ENCODE assay signal across 23 mouse cellular contexts in the genomic region with DNA sequence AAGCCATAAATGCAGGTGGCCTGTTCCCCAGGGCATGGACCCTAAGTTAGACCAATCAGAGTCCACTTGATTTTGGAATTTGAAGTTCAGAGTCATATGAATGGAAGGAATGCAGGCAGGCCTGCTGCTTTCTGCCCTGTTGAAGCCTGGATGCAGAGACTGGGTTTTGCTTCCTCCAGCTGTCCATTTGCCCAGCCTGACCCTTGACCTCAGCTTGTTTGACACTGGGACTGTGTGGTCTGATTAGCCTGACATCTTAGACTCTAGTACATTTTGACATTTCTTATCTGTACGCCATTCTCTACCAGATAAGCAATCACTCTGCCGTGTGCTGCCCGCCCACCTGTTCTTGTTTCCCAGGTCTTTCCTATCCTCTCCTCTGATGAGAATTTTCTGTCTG. TPM values are rescaled to one million over a fixed set of nuclear protein-coding genes. Genes with fewer than 3 reads are reported as not detected.
A peak's percentile ranks its signal among the peaks of the same experiment; 100 is the strongest.
DNase-seq lines count a peak whose midpoint lies in the region; ATAC-seq and TF ChIP-seq lines count a peak whose summit lies in the region.
"Had no signal": no experiment of that assay in that cellular context is flagged by ENCODE, and none has a peak within 500 bp of the region (broad histone marks: within the 10 kb centered on the region; RNA-seq: fewer than 3 reads in every experiment).

No protein-coding gene starts in this region.

- H3K9me3 ChIP-seq in liver, embryonic 12.5 days (replicated peaks): no peaks in the 10 kb centered on the region
- H3K9me3 ChIP-seq: G1E had no signal

- H3K27ac ChIP-seq in liver, adult 2 months (replicated peaks; ENCODE audit: insufficient read depth, low read depth, low read length): no peak overlapping the region
- H3K27ac ChIP-seq in liver, embryonic 12.5 days: no peak overlapping the region
- H3K27ac ChIP-seq in thymus, adult 2 months (ENCODE audit: control insufficient read depth, insufficient read depth, low read length): no peak overlapping the region

- DNase-seq in embryo, embryonic 10 days (ENCODE audit: low spot score): peak; percentile 54
- no peak for DNase-seq in embryo, embryonic 9.5 days (ENCODE audit: extremely low spot score)
- peak; percentile 8 for DNase-seq in liver, adult 2 months (ENCODE audit: extremely low read depth, low read depth, low spot score)
- DNase-seq in retina, embryonic 14.5 days (ENCODE audit: low spot score): peak; percentile 17
- DNase-seq in retina, postnatal 1 day: no peak
- DNase-seq in yolk sac, embryonic 10.5 days (ENCODE audit: low spot score): peak; percentile 75
- DNase-seq in thymus, adult 2 months: no peak
- DNase-seq: adrenal gland, postnatal 25 days; B cell, adult 2 months; cerebellum, adult 11 months; cerebellum, adult 11-12 months had no signal

- no peak overlapping the region for H3K4me2 ChIP-seq in liver, embryonic 12.5 days

- H3K79me2 ChIP-seq in liver, adult 2 months (ENCODE audit: control insufficient read depth, insufficient read depth, low read length): no peaks in the 10 kb centered on the region

- no peak overlapping the region for H3K9ac ChIP-seq in liver, adult 2 months (ENCODE audit: low read depth, low read length)
- H3K9ac ChIP-seq in liver, embryonic 12.5 days: no peak overlapping the region

- H3K4me3 ChIP-seq in liver, adult 2 months (ENCODE audit: insufficient read depth, low read depth, low read length): no peak overlapping the region
- H3K4me3 ChIP-seq in liver, embryonic 12.5 days: no peak overlapping the region
- H3K4me3 ChIP-seq in thymus, adult 2 months (ENCODE audit: control insufficient read depth, insufficient read depth, low read length): no peak overlapping the region

- H3K4me1 ChIP-seq in liver, adult 2 months (ENCODE audit: control insufficient read depth, insufficient read depth, low read length): no peaks in the 10 kb centered on the region
- H3K4me1 ChIP-seq in liver, embryonic 12.5 days: no peaks in the 10 kb centered on the region
- no peaks in the 10 kb centered on the region for H3K4me1 ChIP-seq in thymus, adult 2 months (replicated peaks; ENCODE audit: control insufficient read depth, insufficient read depth, low read length)

- ATAC-seq in liver, embryonic 12.5 days: no peak
- ATAC-seq: activated CD4-positive, CD25-positive, alpha-beta regulatory T cell, adult 4 months; CD4-positive, CD25-positive, alpha-beta regulatory T cell, adult 4 months; Patski had no signal

- no peak for TF ChIP-seq POLR2A in liver, adult 2 months (IDR thresholded peaks at IDR 0.05; ENCODE audit: extremely low read depth, insufficient read depth, low read length)
- no peak for TF ChIP-seq POLR2A in thymus, adult 2 months (IDR thresholded peaks at IDR 0.05; ENCODE audit: control insufficient read depth, extremely low read depth, insufficient read depth, low read length, poor library complexity)

- H3K36me3 ChIP-seq in liver, adult 2 months (ENCODE audit: control insufficient read depth, insufficient read depth, low read length): no peaks in the 10 kb centered on the region
- no peaks in the 10 kb centered on the region for H3K36me3 ChIP-seq in liver, embryonic 12.5 days
- no peaks in the 10 kb centered on the region for H3K36me3 ChIP-seq in thymus, adult 2 months (ENCODE audit: control insufficient read depth, insufficient read depth, low read length)
- H3K36me3 ChIP-seq: G1E had no signal

- no peaks in the 10 kb centered on the region for H3K27me3 ChIP-seq in liver, adult 2 months (ENCODE audit: control insufficient read depth, insufficient read depth, low read length)
- H3K27me3 ChIP-seq in liver, embryonic 12.5 days (replicated peaks): no peaks in the 10 kb centered on the region
- no peaks in the 10 kb centered on the region for H3K27me3 ChIP-seq in thymus, adult 2 months (ENCODE audit: control insufficient read depth, insufficient read depth, low read length)
- H3K27me3 ChIP-seq: CH12.LX, Patski had no signal

- WGBS in liver, adult 2 months: 46% methylated on average over 3 of the region's 3 CpGs
- 32% methylated on average over 3 of the region's 3 CpGs for WGBS in liver, embryonic 12.5 days (ENCODE audit: insufficient replicate concordance)
- WGBS in thymus, adult 2 months: 92% methylated on average over 3 of the region's 3 CpGs

- TF ChIP-seq CTCF in liver, adult 2 months (IDR thresholded peaks at IDR 0.05; ENCODE audit: low read depth, low read length): no peak
- no peak for TF ChIP-seq CTCF in thymus, adult 2 months (IDR thresholded peaks at IDR 0.05; ENCODE audit: borderline replicate concordance, control insufficient read depth, extremely low read depth, insufficient read depth, low read length, poor library complexity)

RNA-seq across cellular contexts. Expression of a gene that starts 28.4 kb away (rescaled TPM):
- not detected in 2 replicates for total RNA-seq in liver, adult 2 months (2014; rRNA removed)
- not detected in 2 replicates for polyA plus RNA-seq in liver, adult 2 months (2012; rRNA removed)
- polyA plus RNA-seq in liver, embryonic 12.5 days (2016; fragmentation: Nextera tagmentation; extraction: Ambion mirVana): 0.14 and 0.19 TPM in 2 replicates
- 0.06 and 0.09 TPM in 2 replicates for polyA plus RNA-seq in thymus, adult 2 months (2012; rRNA removed)
- total RNA-seq: adrenal gland, adult 18-20 months; adrenal gland, adult 2 months; adrenal gland, adult 8-10 months; adrenal gland, postnatal 14 days; adrenal gland, postnatal 25 days; adrenal gland, postnatal 36 days; CH12.LX had no signal
- polyA plus RNA-seq: activated CD4-positive, CD25-positive, alpha-beta regulatory T cell, adult 4 months; adrenal gland, adult 2 months; C2C12; CD4-positive, CD25-positive, alpha-beta regulatory T cell, adult 4 months; G1E; Patski had no signal

Comparison
In these comparisons a context has a peak if more than half of its experiments do, and no peak if none do; other contexts are left out.
1. DNase-seq: peak in embryo, embryonic 10 days (single experiment), liver, adult 2 months (single experiment), retina, embryonic 14.5 days (single experiment) and yolk sac, embryonic 10.5 days (single experiment); none in embryo, embryonic 9.5 days (single experiment), retina, postnatal 1 day (single experiment) and thymus, adult 2 months (single experiment).